Mouse (Mus musculus) lung, postnatal 25 days (tissue): ENCODE measurements around the gene Gm10696.
"Not testable (repeated sequence)": the region's sequence is repeated elsewhere in the genome, so short reads cannot be mapped to it uniquely, and the experiment has no call there.

Experiments used
- DNase-seq: peaks from one replicate; pipeline ENCODE4 v3.0.0; 2022; ENCODE audit warnings: low spot score

Gm10696 gene

GRCm38 (mm10) chr3:94178093-94178492 is at the start of gene Gm10696:
Gene Gm10696 (minus strand): TSS chr3:94178193.
- DNase-seq, result not testable (repeated sequence)

GRCm38 (mm10) chr3:94196414-94196813 is 18.4 kb upstream of the Gm10696 start, which contains the start of gene Gm5286:
Gene Gm5286 (plus strand): TSS chr3:94196714.
- DNase-seq, result not testable (repeated sequence)

- not testable (repeated sequence) for DNase-seq
Observed at GRCm38 (mm10) chr3:94167351-94167750, 10.6 kb downstream of the Gm10696 start.
